Mouse (Mus musculus): ENCODE results near the gene Cysltr2. TPM values are rescaled to one million over a fixed set of nuclear protein-coding genes. Genes with fewer than 3 reads are reported as not detected.

Gene Cysltr2
- total RNA-seq (2021) = not detected
- long read RNA-seq, experiment 1 = 0 reads
- long read RNA-seq, experiment 2 = 0 reads

DNA sequence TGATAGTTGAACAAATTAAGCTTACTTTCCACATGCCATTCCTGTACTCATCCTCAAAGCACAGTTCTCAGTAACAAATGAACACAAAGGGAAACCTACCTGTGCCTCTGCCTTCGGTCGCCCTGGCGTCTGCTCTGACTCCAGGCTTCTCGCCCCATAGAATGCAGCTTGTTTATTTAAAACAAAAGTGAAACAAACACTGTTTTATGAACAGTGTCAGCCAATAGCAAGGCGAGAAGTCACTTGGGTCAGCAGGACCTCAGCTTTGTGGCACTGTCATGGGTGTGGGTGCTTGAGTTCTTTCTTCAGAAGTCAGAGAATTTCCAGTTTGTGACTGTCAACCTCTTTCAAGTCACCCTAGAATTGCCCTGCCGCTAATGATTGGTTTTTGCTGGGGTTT lies at the start of gene Cysltr2:
Gene Cysltr2, minus strand, starts transcription at position 178 of the 400 bp plus-strand sequence.
- intact Hi-C loops (cut with DNase I) = no loop called here
- DNase-seq = no peak

DNA sequence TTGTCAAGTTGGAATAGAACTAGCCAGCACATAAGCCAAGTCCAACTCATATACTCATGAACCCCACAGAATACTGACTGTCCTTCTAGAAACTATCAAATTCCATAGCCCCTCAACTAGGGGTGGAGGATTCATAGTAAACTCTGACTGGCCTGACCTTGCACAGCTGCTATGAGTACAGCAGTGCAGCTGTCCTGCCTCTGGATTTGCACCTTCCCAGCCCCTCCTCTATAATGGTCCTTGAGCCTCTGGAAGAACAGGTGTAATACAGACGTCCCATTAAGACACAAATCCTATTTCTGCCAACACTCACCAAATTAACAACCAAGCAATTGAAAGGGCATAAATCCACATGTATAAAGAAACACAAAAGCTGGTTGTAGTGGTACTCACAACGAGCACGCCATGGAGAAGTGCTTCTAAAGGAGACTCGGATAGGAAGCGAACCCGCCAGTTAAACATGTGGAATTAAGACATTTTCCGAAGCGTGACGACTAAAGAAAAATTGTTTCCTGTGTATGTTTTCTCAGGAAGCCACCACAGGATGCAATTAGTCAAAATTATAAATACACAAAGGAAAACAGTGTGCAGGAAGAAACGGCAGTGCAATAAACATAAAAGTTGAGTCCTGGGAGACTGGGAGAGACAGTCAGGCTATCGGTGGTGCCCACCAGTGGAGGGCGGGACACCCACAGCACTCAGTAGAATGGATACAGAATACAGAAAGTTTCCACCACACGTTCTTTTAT lies 46.1 kb upstream of the Cysltr2 start:
- DNase-seq = no peak
- intact Hi-C loops (cut with DNase I) = no loop called here

- intact Hi-C loops (cut with DNase I) = no loop called here
- no peak for DNase-seq
Observed at GRCm38 (mm10) chr14:73092871-73093270, 44.0 kb upstream of the Cysltr2 start.

GRCm38 (mm10) chr14:73088224-73088623 lies 39.3 kb upstream of the Cysltr2 start:
- intact Hi-C loops (cut with DNase I) = no loop called here
- no peak for DNase-seq

DNA sequence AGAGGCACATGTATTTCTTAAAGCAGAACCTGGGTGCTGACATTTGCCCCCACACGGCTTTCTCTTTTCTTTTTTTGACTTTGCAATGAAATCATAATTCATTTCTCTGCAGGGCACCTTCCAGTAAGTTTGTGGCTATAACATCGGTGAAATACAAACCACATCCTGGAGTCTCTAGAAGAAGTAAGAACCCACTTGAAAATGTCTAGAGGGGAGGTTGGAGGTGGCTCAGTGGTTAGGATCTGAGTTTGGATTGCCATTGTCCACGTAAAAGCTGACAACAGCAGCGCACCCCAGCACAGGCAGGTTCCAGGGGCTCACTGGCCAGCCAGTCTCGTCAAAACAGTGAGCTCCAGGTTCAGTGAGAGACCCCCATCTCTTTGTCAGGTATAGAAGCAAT lies 38.8 kb upstream of the Cysltr2 start:
- DNase-seq = no peak
- intact Hi-C loops (cut with DNase I) = no loop called here

DNA sequence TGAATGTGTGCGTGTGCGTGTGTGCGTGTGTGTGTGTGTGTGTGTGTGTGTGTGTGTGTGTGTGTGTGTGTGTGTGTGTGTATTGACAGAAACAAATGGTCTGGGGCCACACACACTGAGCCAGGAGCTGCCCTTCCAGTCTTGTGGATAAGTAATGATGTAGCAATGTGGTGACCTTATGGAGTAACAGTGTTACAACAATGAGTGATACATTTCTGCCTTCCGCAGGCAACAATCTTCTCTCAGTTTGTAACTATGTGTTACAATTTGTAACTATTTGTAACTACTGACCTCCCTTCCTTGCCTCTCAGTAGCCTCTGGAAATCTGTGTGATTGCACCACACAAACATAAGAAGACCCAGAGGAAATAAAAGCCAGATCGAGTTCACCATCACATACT lies 38.3 kb upstream of the Cysltr2 start:
- no peak for DNase-seq
- intact Hi-C loops (cut with DNase I) = no loop called here

- intact Hi-C loops (cut with DNase I) = no loop called here
- no peak for DNase-seq
Observed at GRCm38 (mm10) chr14:73086425-73086824, 37.5 kb upstream of the Cysltr2 start.

DNA sequence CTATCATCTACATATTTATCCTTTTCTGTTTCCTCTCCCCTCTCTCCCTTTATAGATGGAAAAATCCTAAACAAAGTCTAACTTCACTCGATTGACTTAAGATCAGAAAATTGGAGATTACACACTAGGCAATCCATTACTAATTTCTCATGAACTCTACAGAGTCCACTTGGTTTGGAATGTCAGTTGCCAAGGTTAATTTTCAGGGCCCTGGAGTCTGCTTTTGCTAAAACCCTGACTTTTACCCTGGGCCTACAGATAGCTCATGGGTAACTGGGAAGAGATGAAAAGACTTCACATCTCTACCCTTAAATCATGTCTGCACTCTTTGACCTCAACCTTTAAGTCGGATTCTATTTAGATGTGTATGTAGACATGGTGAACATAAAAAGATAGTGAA lies 34.6 kb upstream of the Cysltr2 start:
- DNase-seq = no peak
- intact Hi-C loops (cut with DNase I) = no loop called here

GRCm38 (mm10) chr14:73064460-73064859 lies 15.5 kb upstream of the Cysltr2 start:
- no peak for DNase-seq
- intact Hi-C loops (cut with DNase I) = no loop called here

DNA sequence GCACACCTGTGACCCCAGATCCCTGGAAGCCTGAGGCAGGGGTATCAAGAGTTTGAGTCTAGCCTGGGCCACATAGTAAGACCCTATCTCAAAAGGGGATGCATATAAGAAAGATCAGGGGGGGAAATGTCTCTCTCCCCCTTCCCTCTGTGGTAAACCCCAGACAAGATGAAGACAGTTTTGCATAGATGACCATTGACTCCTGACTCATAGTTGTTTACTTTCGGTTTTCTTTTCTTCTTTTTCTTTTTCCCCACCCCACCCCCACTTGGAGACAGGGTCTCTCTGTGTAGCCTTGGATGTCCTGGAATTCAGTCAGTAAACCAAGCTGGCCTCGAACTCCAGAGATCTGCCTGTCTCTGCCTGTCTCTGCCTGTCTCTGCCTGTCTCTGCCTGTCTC lies 9.8 kb upstream of the Cysltr2 start:
- intact Hi-C loops (cut with DNase I) = no loop called here
- DNase-seq = no peak

- intact Hi-C loops (cut with DNase I) = no loop called here
- no peak for DNase-seq
Observed at GRCm38 (mm10) chr14:73057764-73058163, 8.8 kb upstream of the Cysltr2 start.

DNA sequence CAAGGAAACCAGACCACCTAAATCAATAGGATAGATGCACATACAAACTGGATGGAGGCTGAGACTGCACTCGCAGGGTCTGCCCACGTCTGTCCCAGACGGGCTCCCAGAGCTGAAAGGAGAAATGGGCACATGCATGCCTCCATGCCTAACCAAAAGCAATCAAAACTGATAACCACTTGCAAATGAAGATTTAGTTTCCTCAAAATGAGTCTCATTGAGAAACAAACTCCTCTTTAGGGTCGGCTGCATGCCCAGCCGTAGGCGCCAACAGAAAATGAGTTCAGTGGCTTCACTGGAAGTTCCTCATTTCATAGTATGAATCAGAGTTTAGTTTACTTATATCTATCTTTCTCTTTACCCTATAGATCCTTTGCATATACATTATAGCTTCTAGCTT lies 7.9 kb upstream of the Cysltr2 start:
- intact Hi-C loops (cut with DNase I) = no loop called here
- DNase-seq = no peak

DNA sequence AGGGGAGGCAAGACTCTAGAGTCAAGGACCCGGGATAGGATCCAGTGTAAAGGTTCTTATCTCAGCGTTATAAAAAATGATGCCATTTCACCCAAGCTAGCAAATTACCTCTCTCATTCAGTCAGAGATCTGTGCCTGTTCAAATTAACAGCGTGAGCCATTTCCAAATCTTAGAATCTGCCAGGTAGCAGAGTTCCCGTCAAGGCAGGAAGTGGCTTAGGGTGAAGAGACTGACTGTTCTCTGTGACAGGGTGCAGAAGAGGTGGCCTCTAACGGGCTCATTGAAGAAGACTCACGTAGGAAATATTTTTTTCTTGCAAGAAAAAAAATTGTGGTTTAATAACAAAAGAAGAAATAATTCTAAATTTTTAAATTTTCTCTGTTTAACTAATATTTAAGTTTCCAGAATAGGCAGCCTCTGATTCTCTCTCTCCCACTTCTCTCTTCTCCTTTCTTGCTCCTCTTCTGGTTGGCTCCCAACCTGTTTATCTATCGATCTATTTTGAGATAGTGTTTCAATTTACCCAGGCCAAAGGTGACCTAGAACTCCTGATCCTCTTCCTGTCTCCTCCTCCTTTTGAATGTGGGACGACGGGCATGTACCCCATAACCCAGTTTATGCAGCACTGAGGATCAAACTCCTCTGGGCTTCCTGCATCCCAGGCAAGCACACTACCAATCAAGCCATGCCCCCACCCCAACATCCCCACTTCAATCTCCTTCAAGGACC lies 3.5 kb downstream of the Cysltr2 start:
- intact Hi-C loops (cut with DNase I) = no loop called here
- DNase-seq = no peak

- DNase-seq = no peak
- intact Hi-C loops (cut with DNase I) = no loop called here
Observed at GRCm38 (mm10) chr14:73041689-73042088, 7.2 kb downstream of the Cysltr2 start.

- DNase-seq = no peak
- intact Hi-C loops (cut with DNase I) = no loop called here
Observed at GRCm38 (mm10) chr14:73033290-73033689, 15.6 kb downstream of the Cysltr2 start.

DNA sequence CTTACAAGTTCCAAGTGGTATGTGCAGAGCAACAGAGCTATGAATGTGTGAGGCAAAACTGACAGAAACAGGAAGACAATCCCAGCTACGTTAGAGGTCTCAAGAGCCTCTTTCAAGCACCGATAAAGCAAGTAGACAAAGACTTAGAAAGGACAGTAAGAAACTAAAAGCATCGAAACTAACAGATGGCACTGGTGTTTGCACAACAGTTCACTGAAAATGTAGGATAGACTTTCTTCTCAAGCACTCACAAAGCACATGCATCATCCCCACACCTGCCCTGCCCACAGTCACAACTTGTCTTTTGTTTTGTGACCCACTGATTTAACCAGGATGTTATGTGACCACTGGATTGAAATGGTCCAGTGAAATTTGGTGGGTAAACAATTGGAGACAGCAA lies 17.7 kb downstream of the Cysltr2 start:
- no peak for DNase-seq
- intact Hi-C loops (cut with DNase I) = no loop called here

DNA sequence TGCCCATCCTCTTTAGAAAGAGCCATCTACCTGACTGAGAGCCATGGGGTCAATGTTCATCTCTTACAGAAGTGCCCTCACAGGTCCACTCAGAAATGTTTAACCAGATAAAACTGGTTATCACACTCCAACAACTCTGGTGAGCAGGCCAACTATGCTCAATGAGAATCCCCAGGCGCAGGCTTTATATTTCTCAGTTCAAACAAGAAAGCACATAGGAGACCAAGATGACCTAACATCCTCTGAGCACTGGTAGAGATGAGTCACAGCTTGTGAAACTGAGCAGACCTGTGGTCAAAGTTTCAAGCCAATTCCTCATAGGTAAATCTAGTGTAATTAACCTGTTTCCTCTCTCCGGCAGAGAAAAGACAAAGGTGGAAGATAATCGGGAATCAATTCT lies 31.6 kb downstream of the Cysltr2 start:
- intact Hi-C loops (cut with DNase I) = no loop called here
- DNase-seq = no peak

DNA sequence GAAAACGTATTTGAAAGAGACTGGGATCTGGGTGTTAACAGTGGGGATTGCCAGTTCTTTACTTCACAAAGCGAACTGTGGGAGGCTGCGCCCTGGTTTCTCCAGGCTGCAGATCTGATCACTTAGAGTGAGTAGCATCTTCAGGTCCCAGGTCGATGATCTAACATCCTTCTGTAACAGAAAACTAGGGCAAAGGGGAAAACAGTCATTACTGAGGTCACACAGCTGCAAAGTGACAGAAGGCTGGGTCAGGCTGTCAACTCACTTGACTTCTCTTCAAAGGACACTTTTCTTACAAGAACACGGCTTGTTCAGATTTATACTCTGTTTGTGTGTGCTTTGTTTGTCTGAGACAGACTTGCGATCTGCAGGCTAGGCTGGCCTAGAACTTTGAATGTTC lies 33.5 kb downstream of the Cysltr2 start:
- DNase-seq = no peak
- intact Hi-C loops (cut with DNase I) = no loop called here

GRCm38 (mm10) chr14:73013723-73014544 lies 35.0 kb downstream of the Cysltr2 start:
- DNase-seq = no peak
- intact Hi-C loops (cut with DNase I) = no loop called here

DNA sequence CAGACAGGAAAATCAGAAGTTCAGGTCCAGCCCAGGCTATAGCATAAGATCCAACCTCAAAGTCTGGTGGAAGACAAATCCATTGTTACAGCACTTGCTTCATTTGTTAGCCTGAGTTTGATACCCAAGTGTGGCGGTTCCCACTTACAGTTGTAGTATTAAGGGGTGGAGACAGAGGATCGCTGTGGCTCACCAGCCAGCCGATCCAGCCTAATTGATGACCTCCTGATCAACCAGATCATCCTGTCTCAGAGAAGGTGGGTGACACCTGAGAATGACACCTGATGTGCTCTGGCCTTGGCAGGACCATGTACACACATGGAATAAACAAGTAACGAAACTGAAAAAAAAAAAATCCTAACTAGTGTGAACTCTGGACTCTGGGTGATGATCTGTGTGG lies 47.1 kb downstream of the Cysltr2 start:
- DNase-seq = no peak
- intact Hi-C loops (cut with DNase I) = loop anchor here (10.0 kb wide), 1 partner anchor 627 kb away; no protein-coding TSS in a partner anchor

DNA sequence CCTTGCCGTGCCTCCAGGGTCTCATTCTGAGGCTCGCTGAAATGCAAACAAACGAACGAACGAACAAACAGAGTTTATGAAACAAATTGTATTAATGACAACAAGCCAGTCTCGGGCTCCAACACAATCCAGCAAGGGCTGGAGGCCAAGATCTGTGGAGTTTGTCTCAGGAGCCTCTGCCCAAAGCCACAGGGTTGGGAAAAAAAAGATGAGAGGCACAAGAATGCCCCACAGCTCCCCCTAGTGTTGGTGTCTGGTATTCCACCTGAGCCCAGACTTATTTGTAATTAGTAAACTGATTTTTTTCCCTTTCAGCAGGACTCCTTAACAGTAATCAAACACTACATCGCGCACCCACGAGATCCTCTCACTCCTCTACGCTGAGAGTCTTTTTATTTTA lies 48.6 kb downstream of the Cysltr2 start:
- intact Hi-C loops (cut with DNase I) = loop anchor here (10.0 kb wide), 1 partner anchor 626 kb away; no protein-coding TSS in a partner anchor
- DNase-seq = peak; percentile 50 to 65

Measured in gastrocnemius, postnatal 36 days (tissue).